Mouse (Mus musculus) forebrain, embryonic 11.5 days (tissue): ENCODE data around the gene Lcn11. TPM values are rescaled to one million over a fixed set of nuclear protein-coding genes. Genes with fewer than 3 reads are reported as not detected.
"Not testable (repeated sequence)": the region's sequence is repeated elsewhere in the genome, so short reads cannot be mapped to it uniquely, and the experiment has no call there.

ENCODE experiments used
- ATAC-seq: fragments of 200-750 bp; cut with Nextera tagmentation; replicated peaks from 2 replicates; pipeline ENCODE4 v1.8.0; 2017; ENCODE audit warnings: moderate TSS enrichment; ENCODE audit not compliant: low FRiP score
- DNase-seq: peaks from one replicate; pipeline ENCODE4 v3.0.0-alpha.2; 2017; ENCODE audit warnings: low spot score
- H3K27ac ChIP-seq: fragments of 300-500 bp; sonication (generic); 2 replicates; pipeline ENCODE4 v1.5.1; 2014; ENCODE audit warnings: low read depth, low read length
- H3K27me3 ChIP-seq: fragments of 300-500 bp; sonication (generic); 2 replicates; pipeline ENCODE4 v1.6.1; 2014; ENCODE audit warnings: mild to moderate bottlenecking, low read length, mixed read lengths; ENCODE audit not compliant: control insufficient read depth, insufficient read depth
- H3K36me3 ChIP-seq: fragments of 300-500 bp; sonication (generic); 2 replicates; pipeline ENCODE4 v1.6.1; 2014; ENCODE audit warnings: mild to moderate bottlenecking, low read length, moderate library complexity, mixed read lengths; ENCODE audit not compliant: control insufficient read depth, insufficient read depth
- H3K4me1 ChIP-seq: fragments of 300-500 bp; sonication (generic); replicated peaks from 2 replicates; pipeline ENCODE4 v1.6.1; 2014; ENCODE audit warnings: low read length, mixed read lengths; ENCODE audit not compliant: control insufficient read depth, insufficient read depth
- H3K4me2 ChIP-seq: fragments of 300-500 bp; sonication (generic); 2 replicates; pipeline ENCODE4 v1.6.1; 2014; ENCODE audit warnings: low read depth, mild to moderate bottlenecking, low read length, moderate library complexity, mixed read lengths; ENCODE audit not compliant: severe bottlenecking
- H3K4me3 ChIP-seq: fragments of 300-500 bp; sonication (generic); 2 replicates; pipeline ENCODE4 v1.5.1; 2014; ENCODE audit warnings: low read depth, low read length
- H3K9ac ChIP-seq: fragments of 300-500 bp; sonication (generic); 2 replicates; pipeline ENCODE4 v1.6.1; 2014; ENCODE audit warnings: low read length
- H3K9me3 ChIP-seq: fragments of 300-500 bp; sonication (generic); 2 replicates; pipeline ENCODE4 v1.6.1; 2016; ENCODE audit warnings: low read length, mixed read lengths; ENCODE audit not compliant: control insufficient read depth
- WGBS: fragments of 180-500 bp; shearing (Covaris S2); extraction: QIAGEN DNeasy Blood & Tissue Kit; methylation state at CpG from one replicate; pipeline ENCODE4 v1.1.7; 2014; 5-methylcytosine and 5-hydroxymethylcytosine counted together
- polyA plus RNA-seq: library from polyadenylated mRNA; unstranded; fragments of >200 nt; fragmentation: Nextera tagmentation; extraction: Ambion mirVana; gene quantifications from 2 replicates; pipeline ENCODE4 v1.2.1, GENCODE M21; 2014

Gene Lcn11
- polyA plus RNA-seq: not detected in 2 replicates

- Histone ChIP-seq H3K4me1 (no peaks in the 10 kb centered on the region), H3K36me3 (no peaks in the 10 kb centered on the region), H3K27me3 (no peaks in the 10 kb centered on the region), H3K27ac (no peak within 1 kb of the TSS), H3K9ac (no peak within 1 kb of the TSS), H3K9me3 (no peaks in the 10 kb centered on the region), H3K4me2 (no peak within 1 kb of the TSS), H3K4me3 (no peak within 1 kb of the TSS)
- DNase-seq (no peak), ATAC-seq (no peak)
- WGBS: 96% methylated on average over 1 of the region's 1 CpGs
Observed at GRCm38 (mm10) chr2:25776717-25777116, at the start of gene Lcn11. Lcn11 (plus strand) TSS chr2:25777017.

- H3K27me3 ChIP-seq: no peaks in the 10 kb centered on the region
- no peaks in the 10 kb centered on the region for H3K36me3 ChIP-seq
- ATAC-seq (no peak), DNase-seq (no peak)
- no peak overlapping the region for H3K9ac ChIP-seq
- H3K27ac ChIP-seq: no peak overlapping the region
- no peak overlapping the region for H3K4me2 ChIP-seq
- WGBS: 65% methylated on average over 2 of the region's 2 CpGs
- no peaks in the 10 kb centered on the region for H3K4me1 ChIP-seq
- H3K4me3 ChIP-seq: no peak overlapping the region
- no peaks in the 10 kb centered on the region for H3K9me3 ChIP-seq
Observed at GRCm38 (mm10) chr2:25733199-25733930, 43.5 kb upstream of the Lcn11 start.

- 87% methylated on average over 3 of the region's 3 CpGs for WGBS
- H3K9ac ChIP-seq, H3K36me3 ChIP-seq, H3K9me3 ChIP-seq, H3K4me3 ChIP-seq, ATAC-seq, H3K4me1 ChIP-seq, H3K27ac ChIP-seq, H3K4me2 ChIP-seq, H3K27me3 ChIP-seq, DNase-seq: not testable (repeated sequence)
Observed at GRCm38 (mm10) chr2:25736709-25737108, 40.1 kb upstream of the Lcn11 start, which contains the start of gene Obp2b. Obp2b (plus strand) TSS chr2:25737009.

- DNase-seq (no peak), ATAC-seq (no peak)
- WGBS: 70% methylated on average over 1 of the region's 1 CpGs
- Histone ChIP-seq H3K4me3 (no peak overlapping the region), H3K4me1 (no peaks in the 10 kb centered on the region), H3K4me2 (no peak overlapping the region), H3K36me3 (no peaks in the 10 kb centered on the region), H3K9ac (no peak overlapping the region), H3K27ac (no peak overlapping the region), H3K27me3 (no peaks in the 10 kb centered on the region), H3K9me3 (no peaks in the 10 kb centered on the region)
Observed at GRCm38 (mm10) chr2:25741671-25742070, 35.1 kb upstream of the Lcn11 start.

GRCm38 (mm10) chr2:25754201-25754600, 22.6 kb upstream of the Lcn11 start:
- H3K36me3 ChIP-seq: no peaks in the 10 kb centered on the region
- no peak overlapping the region for H3K4me2 ChIP-seq
- 77% methylated on average over 1 of the region's 1 CpGs for WGBS
- H3K9me3 ChIP-seq: no peaks in the 10 kb centered on the region
- H3K27ac ChIP-seq: no peak overlapping the region
- H3K27me3 ChIP-seq: no peaks in the 10 kb centered on the region
- no peaks in the 10 kb centered on the region for H3K4me1 ChIP-seq
- no peak for DNase-seq
- H3K9ac ChIP-seq: no peak overlapping the region
- H3K4me3 ChIP-seq: no peak overlapping the region
- no peak for ATAC-seq

GRCm38 (mm10) chr2:25758064-25758625, 18.7 kb upstream of the Lcn11 start:
- H3K4me2 ChIP-seq: no peak overlapping the region
- H3K4me1 ChIP-seq: no peaks in the 10 kb centered on the region
- DNase-seq (no peak), ATAC-seq (no peak)
- H3K4me3 ChIP-seq: no peak overlapping the region
- H3K27ac ChIP-seq: no peak overlapping the region
- H3K27me3 ChIP-seq: no peaks in the 10 kb centered on the region
- H3K9me3 ChIP-seq: no peaks in the 10 kb centered on the region
- no peaks in the 10 kb centered on the region for H3K36me3 ChIP-seq
- WGBS: 54% methylated on average over 4 of the region's 4 CpGs
- no peak overlapping the region for H3K9ac ChIP-seq

- no peak for ATAC-seq
- Histone ChIP-seq H3K4me2 (no peak within 1 kb of the TSS), H3K9me3 (no peaks in the 10 kb centered on the region), H3K9ac (no peak within 1 kb of the TSS), H3K4me1 (no peaks in the 10 kb centered on the region), H3K4me3 (no peak within 1 kb of the TSS), H3K36me3 (no peaks in the 10 kb centered on the region), H3K27ac (no peak within 1 kb of the TSS), H3K27me3 (no peaks in the 10 kb centered on the region)
- 51% methylated on average over 2 of the region's 2 CpGs for WGBS
- DNase-seq: no peak
Observed at GRCm38 (mm10) chr2:25765269-25765668, 11.5 kb upstream of the Lcn11 start, which contains the start of gene Lcn3. Lcn3 (plus strand) TSS chr2:25765569.

- Histone ChIP-seq H3K9me3 (no peaks in the 10 kb centered on the region), H3K4me2 (no peak overlapping the region), H3K27me3 (no peaks in the 10 kb centered on the region), H3K9ac (no peak overlapping the region), H3K4me1 (no peaks in the 10 kb centered on the region), H3K36me3 (no peaks in the 10 kb centered on the region), H3K27ac (no peak overlapping the region), H3K4me3 (no peak overlapping the region)
- WGBS: 87% methylated on average over 4 of the region's 4 CpGs
- DNase-seq (no peak), ATAC-seq (no peak)
Observed at GRCm38 (mm10) chr2:25767764-25768163, 9.1 kb upstream of the Lcn11 start.

- H3K36me3 ChIP-seq: no peaks in the 10 kb centered on the region
- no peaks in the 10 kb centered on the region for H3K4me1 ChIP-seq
- WGBS: 95% methylated on average over 2 of the region's 2 CpGs
- H3K27ac ChIP-seq: no peak overlapping the region
- no peak overlapping the region for H3K9ac ChIP-seq
- ATAC-seq (no peak), DNase-seq (no peak)
- no peak overlapping the region for H3K4me2 ChIP-seq
- no peaks in the 10 kb centered on the region for H3K9me3 ChIP-seq
- H3K4me3 ChIP-seq: no peak overlapping the region
- H3K27me3 ChIP-seq: no peaks in the 10 kb centered on the region
Observed at GRCm38 (mm10) chr2:25773507-25773906, 3.3 kb upstream of the Lcn11 start.
